In genomic region chr10:75851076-75851475, GRCm38 (mm10) we compare ENCODE assay signal across 20 mouse cellular contexts. TPM values are rescaled to one million over a fixed set of nuclear protein-coding genes. Genes with fewer than 3 reads are reported as not detected.
A peak's percentile ranks its signal among the peaks of the same experiment; 100 is the strongest.
DNase-seq lines count a peak whose midpoint lies in the region; ATAC-seq and TF ChIP-seq lines count a peak whose summit lies in the region.
"Had no signal": no experiment of that assay in that cellular context is flagged by ENCODE, and none has a peak within 500 bp of the region (broad histone marks: within the 10 kb centered on the region; RNA-seq: fewer than 3 reads in every experiment).

No protein-coding gene starts in this region.

- no peaks in the 10 kb centered on the region for H3K9me3 ChIP-seq in heart, embryonic 13.5 days
- H3K9me3 ChIP-seq in hindbrain, postnatal 0 days (ENCODE audit: low read length), result no peaks in the 10 kb centered on the region
- H3K9me3 ChIP-seq: limb, embryonic 13.5 days; midbrain, embryonic 15.5 days had no signal

- peak; percentile 22 for TF ChIP-seq CTCF in hindbrain, postnatal 0 days (IDR thresholded peaks at IDR 0.05; ENCODE audit: low read depth)

- no peak overlapping the region for H3K4me3 ChIP-seq in heart, embryonic 13.5 days
- no peak overlapping the region for H3K4me3 ChIP-seq in hindbrain, postnatal 0 days (ENCODE audit: low read length)
- H3K4me3 ChIP-seq: heart, adult 2 months; layer of hippocampus, adult 2 months; limb, embryonic 13.5 days; midbrain, embryonic 15.5 days had no signal

- H3K27me3 ChIP-seq in heart, embryonic 13.5 days (replicated peaks), result 0 out of 2 replicates have a peak, but pooled peaks cover 16% of the 10 kb centered on the region
- H3K27me3 ChIP-seq in hindbrain, postnatal 0 days (ENCODE audit: insufficient read depth, low read length), result no peaks in the 10 kb centered on the region
- H3K27me3 ChIP-seq: limb, embryonic 13.5 days; midbrain, embryonic 15.5 days had no signal

- H3K4me2 ChIP-seq in heart, embryonic 13.5 days, result no peak overlapping the region
- H3K4me2 ChIP-seq in hindbrain, postnatal 0 days (ENCODE audit: low read depth, low read length), result no peak overlapping the region
- H3K4me2 ChIP-seq: limb, embryonic 13.5 days; midbrain, embryonic 15.5 days had no signal

- 10% methylated on average over 6 of the region's 6 CpGs for WGBS in heart, embryonic 13.5 days
- WGBS in hindbrain, postnatal 0 days, result 1% methylated on average over 6 of the region's 6 CpGs

- no peaks in the 10 kb centered on the region for H3K36me3 ChIP-seq in heart, embryonic 13.5 days
- H3K36me3 ChIP-seq in hindbrain, postnatal 0 days (ENCODE audit: insufficient read depth, low read length), result no peaks in the 10 kb centered on the region
- H3K36me3 ChIP-seq: limb, embryonic 13.5 days; midbrain, embryonic 15.5 days had no signal

- no peak for ATAC-seq in heart, embryonic 13.5 days (ENCODE audit: extremely low read depth, insufficient number of reproducible peaks, low FRiP score, low TSS enrichment)
- no peak for ATAC-seq in hindbrain, postnatal 0 days
- no peak for ATAC-seq in megakaryocyte-erythroid progenitor cell, adult 5-6 weeks (replicated peaks; ENCODE audit: low FRiP score, low TSS enrichment, poor library complexity, severe bottlenecking)
- ATAC-seq: midbrain, embryonic 15.5 days had no signal

- 0 out of 2 replicates have a peak overlapping the region, but pooled peaks have one; percentile 16 for H3K9ac ChIP-seq in heart, embryonic 13.5 days
- H3K9ac ChIP-seq in hindbrain, postnatal 0 days (replicated peaks; ENCODE audit: low read length), result no peak overlapping the region
- H3K9ac ChIP-seq: limb, embryonic 13.5 days; midbrain, embryonic 15.5 days had no signal

- H3K4me1 ChIP-seq in heart, embryonic 13.5 days, result peaks cover 5% of the 10 kb centered on the region
- peaks cover 8% of the 10 kb centered on the region for H3K4me1 ChIP-seq in hindbrain, postnatal 0 days (ENCODE audit: insufficient read depth, low read length)

- no peak for DNase-seq in heart, adult 11 months
- peak; percentile 52 for DNase-seq in retina, postnatal 1 day
- DNase-seq in retina, embryonic 14.5 days (ENCODE audit: low spot score), result no peak
- DNase-seq in hindbrain, postnatal 0 days (ENCODE audit: low spot score), result no peak
- no peak for DNase-seq in left cerebral cortex, adult 8-10 months (ENCODE audit: low spot score in 2 of 2)
- DNase-seq: adrenal gland, postnatal 36 days; cerebellum, adult 9-10 months; heart, adult 2 months had no signal

- no peak overlapping the region for H3K27ac ChIP-seq in heart, embryonic 13.5 days (replicated peaks)
- H3K27ac ChIP-seq in hindbrain, postnatal 0 days, result no peak overlapping the region
- H3K27ac ChIP-seq: heart, adult 2 months; layer of hippocampus, adult 2 months; midbrain, embryonic 15.5 days had no signal

RNA-seq across cellular contexts. Expression of gene Mif, which starts 9.0 kb away (rescaled TPM):
- 2,411 and 2,681 TPM in 2 replicates for polyA plus RNA-seq in heart, embryonic 13.5 days (2015; fragmentation: Nextera tagmentation; extraction: Ambion mirVana)
- total RNA-seq in hindbrain, postnatal 0 days (2014; rRNA removed), result 1,072 and 1,222 TPM in 2 replicates
- polyA plus RNA-seq in hindbrain, postnatal 0 days (2015; fragmentation: Nextera tagmentation; extraction: Ambion mirVana), result 1,792 and 1,891 TPM in 2 replicates
- total RNA-seq in megakaryocyte-erythroid progenitor cell, adult 5-6 weeks (2014; fragmentation: Nextera tagmentation), result 591 and 602 TPM in 2 replicates
- 419 and 579 TPM in 2 replicates for total RNA-seq in megakaryocyte-erythroid progenitor cell, adult 5-6 weeks (2017)
- 100 to 1,000 TPM; 528 to 550 (median 540) TPM for total RNA-seq in left cerebral cortex, adult 8-10 months (2022)

RNA-seq across cellular contexts. Expression of gene Gstt2, which starts 13.9 kb away (rescaled TPM):
- 9.5 and 13.0 TPM in 2 replicates for polyA plus RNA-seq in heart, embryonic 13.5 days (2015; fragmentation: Nextera tagmentation; extraction: Ambion mirVana)
- total RNA-seq in hindbrain, postnatal 0 days (2014; rRNA removed), result 2.1 and 10.2 TPM in 2 replicates
- 9.3 and 11.1 TPM in 2 replicates for polyA plus RNA-seq in hindbrain, postnatal 0 days (2015; fragmentation: Nextera tagmentation; extraction: Ambion mirVana)
- total RNA-seq in megakaryocyte-erythroid progenitor cell, adult 5-6 weeks (2014; fragmentation: Nextera tagmentation), result 9.3 and 15.1 TPM in 2 replicates
- total RNA-seq in megakaryocyte-erythroid progenitor cell, adult 5-6 weeks (2017), result 10.0 and 24.9 TPM in 2 replicates
- 1 to 10 TPM; 4.2 to 6.2 (median 5.2) TPM for total RNA-seq in left cerebral cortex, adult 8-10 months (2022)

RNA-seq across cellular contexts. Expression of gene Gstt4, which starts 28.7 kb away (rescaled TPM):
- polyA plus RNA-seq in heart, embryonic 13.5 days (2015; fragmentation: Nextera tagmentation; extraction: Ambion mirVana), result not detected in 2 replicates
- not detected in 2 replicates for total RNA-seq in hindbrain, postnatal 0 days (2014; rRNA removed)
- not detected in 2 replicates for polyA plus RNA-seq in hindbrain, postnatal 0 days (2015; fragmentation: Nextera tagmentation; extraction: Ambion mirVana)
- total RNA-seq in megakaryocyte-erythroid progenitor cell, adult 5-6 weeks (2014; fragmentation: Nextera tagmentation), result not detected in 2 replicates
- 0.65 TPM in 1 of 2 replicates, not detected in the other for total RNA-seq in megakaryocyte-erythroid progenitor cell, adult 5-6 weeks (2017)
- not detected for total RNA-seq in left cerebral cortex, adult 8-10 months (2022)
- total RNA-seq: adrenal gland, postnatal 36 days; gastrocnemius, adult 18-20 months; heart, adult 2 months; layer of hippocampus, adult 2 months; neutrophil, adult 5-6 weeks had no signal
- polyA plus RNA-seq: C2C12; heart, postnatal 0 days; kidney, embryonic 16.5 days; limb, embryonic 13.5 days; liver, embryonic 16.5 days; midbrain, embryonic 15.5 days; spleen, adult 2 months had no signal

RNA-seq across cellular contexts. Expression of gene Derl3, which starts 42.1 kb away (rescaled TPM):
- polyA plus RNA-seq in heart, embryonic 13.5 days (2015; fragmentation: Nextera tagmentation; extraction: Ambion mirVana), result 2.4 TPM in 2 replicates
- 0.79 and 1.8 TPM in 2 replicates for total RNA-seq in hindbrain, postnatal 0 days (2014; rRNA removed)
- 0.63 and 0.74 TPM in 2 replicates for polyA plus RNA-seq in hindbrain, postnatal 0 days (2015; fragmentation: Nextera tagmentation; extraction: Ambion mirVana)
- total RNA-seq in megakaryocyte-erythroid progenitor cell, adult 5-6 weeks (2014; fragmentation: Nextera tagmentation), result 1.7 TPM in 1 of 2 replicates, not detected in the other
- total RNA-seq in megakaryocyte-erythroid progenitor cell, adult 5-6 weeks (2017), result 0.69 TPM in 1 of 2 replicates, not detected in the other
- 1 to 10 TPM; 2.2 to 3.9 (median 2.6) TPM for total RNA-seq in left cerebral cortex, adult 8-10 months (2022)

RNA-seq across cellular contexts. Expression of gene Gstt1, which starts 52.7 kb away (rescaled TPM):
- 5.3 and 7.1 TPM in 2 replicates for polyA plus RNA-seq in heart, embryonic 13.5 days (2015; fragmentation: Nextera tagmentation; extraction: Ambion mirVana)
- total RNA-seq in hindbrain, postnatal 0 days (2014; rRNA removed), result 38.1 and 39.3 TPM in 2 replicates
- polyA plus RNA-seq in hindbrain, postnatal 0 days (2015; fragmentation: Nextera tagmentation; extraction: Ambion mirVana), result 20.8 and 24.4 TPM in 2 replicates
- 0.49 and 2.5 TPM in 2 replicates for total RNA-seq in megakaryocyte-erythroid progenitor cell, adult 5-6 weeks (2014; fragmentation: Nextera tagmentation)
- total RNA-seq in megakaryocyte-erythroid progenitor cell, adult 5-6 weeks (2017), result 1.4 and 2.1 TPM in 2 replicates
- 10 to 100 TPM; 13.3 to 16.5 (median 15.5) TPM for total RNA-seq in left cerebral cortex, adult 8-10 months (2022)
- total RNA-seq: neutrophil, adult 5-6 weeks had no signal
